17 mouse cellular contexts compared by ENCODE assay signal in the genomic region with DNA sequence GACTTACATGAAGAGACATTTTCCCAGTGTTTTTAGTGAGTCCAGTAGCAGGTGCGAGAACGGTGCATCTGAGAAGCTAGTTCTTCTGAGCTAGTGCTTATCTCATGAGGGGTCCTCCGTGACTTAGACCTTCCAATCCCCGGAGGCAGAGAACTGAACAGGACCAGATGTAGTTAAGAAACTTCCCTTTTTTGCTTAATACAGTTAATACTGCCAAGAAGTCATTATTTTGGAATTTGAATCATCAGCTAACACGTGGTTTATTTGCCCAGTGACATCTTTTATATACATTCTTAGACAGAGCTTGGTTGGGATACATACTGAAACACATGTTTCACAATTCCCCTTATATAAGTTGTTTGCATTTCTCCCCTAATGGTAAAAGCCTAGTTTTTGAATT.
"Had no signal": no experiment of that assay in that cellular context is flagged by ENCODE, and none has a peak within 500 bp of the region (broad histone marks: within the 10 kb centered on the region; RNA-seq: fewer than 3 reads in every experiment).

No protein-coding gene starts in this region.

- H3K27me3 ChIP-seq: midbrain, embryonic 12.5 days; neural tube, embryonic 13.5 days; neural tube, embryonic 15.5 days; stomach, embryonic 15.5 days had no signal

- H3K4me2 ChIP-seq: lung, embryonic 14.5 days; midbrain, embryonic 12.5 days; neural tube, embryonic 13.5 days; neural tube, embryonic 15.5 days; stomach, embryonic 15.5 days had no signal

- H3K9ac ChIP-seq: liver, embryonic 14.5 days; lung, embryonic 14.5 days; midbrain, embryonic 12.5 days; neural tube, embryonic 13.5 days; neural tube, embryonic 15.5 days; stomach, embryonic 15.5 days had no signal

- H3K27ac ChIP-seq: liver, embryonic 14.5 days; midbrain, embryonic 10.5 days; midbrain, embryonic 12.5 days; neural tube, embryonic 13.5 days; neural tube, embryonic 15.5 days; stomach, embryonic 15.5 days; stomach, postnatal 0 days had no signal

- ATAC-seq: midbrain, embryonic 16.5 days had no signal

- H3K4me1 ChIP-seq: midbrain, embryonic 10.5 days; midbrain, embryonic 12.5 days; neural tube, embryonic 13.5 days; neural tube, embryonic 15.5 days; stomach, embryonic 15.5 days had no signal

- H3K4me3 ChIP-seq: midbrain, embryonic 10.5 days; midbrain, embryonic 12.5 days; myocyte; neural tube, embryonic 13.5 days; neural tube, embryonic 15.5 days; stomach, embryonic 15.5 days had no signal

- H3K9me3 ChIP-seq: midbrain, embryonic 10.5 days; midbrain, embryonic 12.5 days; neural tube, embryonic 13.5 days; neural tube, embryonic 15.5 days; stomach, embryonic 15.5 days had no signal

- DNase-seq: lung, adult 18-20 months; lung, embryonic 14.5 days; lung, postnatal 4 days; midbrain, embryonic 14.5 days; right cerebral cortex, postnatal 14 days; thymus, adult 2 months; thymus, postnatal 25 days; thymus, postnatal 4 days had no signal
